Mouse (Mus musculus): Measurements from ENCODE around the gene Ckmt1.
"Not testable (repeated sequence)": the region's sequence is repeated elsewhere in the genome, so short reads cannot be mapped to it uniquely, and the experiment has no call there.

Gene Ckmt1

DNA sequence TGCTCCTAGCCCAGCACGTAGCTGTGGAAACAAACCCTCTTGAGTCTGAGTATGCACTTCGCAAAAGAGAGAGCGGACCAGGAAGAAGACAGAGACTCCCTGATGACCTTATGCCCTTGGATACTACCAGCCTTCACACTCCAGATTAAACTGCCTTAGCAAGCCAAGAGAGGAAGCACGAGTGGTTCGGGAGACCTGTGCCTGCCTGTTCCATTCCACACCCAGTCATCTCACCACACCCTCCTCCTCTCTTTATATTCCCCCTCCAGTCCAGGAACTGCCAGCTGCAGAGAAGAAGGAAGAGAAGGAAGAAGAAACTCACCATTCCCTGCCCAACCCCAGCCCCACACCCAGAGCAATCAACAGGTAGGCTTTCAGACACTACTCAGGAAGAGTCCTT is at the start of gene Ckmt1:
TSS of gene Ckmt1 (plus strand) at position 221 of the 400 bp plus-strand sequence.
- DNase-seq (ENCODE audit: low spot score), result no peak

DNA sequence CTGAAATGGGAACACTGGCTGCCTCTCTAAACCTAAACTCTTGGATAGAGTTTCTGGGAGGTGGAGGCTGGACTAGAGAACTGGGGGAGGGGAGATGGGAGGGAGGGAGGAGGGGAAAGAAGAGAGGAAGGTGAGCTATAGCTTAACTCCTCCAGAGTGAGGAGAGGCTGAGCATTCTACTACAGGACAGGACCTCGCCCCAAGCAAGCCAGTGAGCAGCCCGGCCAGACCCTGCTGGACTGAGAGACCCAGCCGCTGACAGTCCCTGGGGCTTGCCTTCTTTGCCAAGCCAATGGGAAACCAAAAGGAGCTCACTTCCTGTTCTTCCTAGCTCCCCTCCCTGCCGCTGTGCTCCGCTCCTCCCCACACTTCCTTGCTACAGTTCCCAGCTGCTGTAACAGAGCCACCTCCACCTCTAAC is 48.5 kb upstream of the Ckmt1 start:
- DNase-seq (ENCODE audit: low spot score), result no peak

DNA sequence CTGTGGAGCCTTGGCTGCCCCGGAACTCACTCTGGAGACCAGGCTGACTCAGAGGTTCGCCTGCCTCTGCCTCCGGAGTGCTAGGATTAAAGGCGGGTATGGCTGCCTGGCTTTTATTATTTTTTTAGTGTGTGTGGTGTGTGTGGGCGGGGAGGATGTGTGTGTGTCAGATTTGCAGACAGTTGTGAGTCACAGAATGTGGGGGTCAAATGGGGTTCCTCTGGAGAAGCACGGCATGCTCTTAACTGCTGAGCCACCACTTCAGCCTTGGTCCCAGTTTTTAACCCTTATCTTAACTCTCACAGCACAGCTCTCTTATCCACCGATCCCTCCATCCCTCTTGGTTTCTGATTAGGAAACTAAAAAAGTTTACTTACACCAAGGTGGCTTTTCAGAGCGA is 41.2 kb upstream of the Ckmt1 start:
- no peak for DNase-seq (ENCODE audit: low spot score)

- no peak for DNase-seq (ENCODE audit: low spot score)
These were observed 34.5 kb upstream of the Ckmt1 start for GRCm38 (mm10) chr2:121323041-121323440.

DNA sequence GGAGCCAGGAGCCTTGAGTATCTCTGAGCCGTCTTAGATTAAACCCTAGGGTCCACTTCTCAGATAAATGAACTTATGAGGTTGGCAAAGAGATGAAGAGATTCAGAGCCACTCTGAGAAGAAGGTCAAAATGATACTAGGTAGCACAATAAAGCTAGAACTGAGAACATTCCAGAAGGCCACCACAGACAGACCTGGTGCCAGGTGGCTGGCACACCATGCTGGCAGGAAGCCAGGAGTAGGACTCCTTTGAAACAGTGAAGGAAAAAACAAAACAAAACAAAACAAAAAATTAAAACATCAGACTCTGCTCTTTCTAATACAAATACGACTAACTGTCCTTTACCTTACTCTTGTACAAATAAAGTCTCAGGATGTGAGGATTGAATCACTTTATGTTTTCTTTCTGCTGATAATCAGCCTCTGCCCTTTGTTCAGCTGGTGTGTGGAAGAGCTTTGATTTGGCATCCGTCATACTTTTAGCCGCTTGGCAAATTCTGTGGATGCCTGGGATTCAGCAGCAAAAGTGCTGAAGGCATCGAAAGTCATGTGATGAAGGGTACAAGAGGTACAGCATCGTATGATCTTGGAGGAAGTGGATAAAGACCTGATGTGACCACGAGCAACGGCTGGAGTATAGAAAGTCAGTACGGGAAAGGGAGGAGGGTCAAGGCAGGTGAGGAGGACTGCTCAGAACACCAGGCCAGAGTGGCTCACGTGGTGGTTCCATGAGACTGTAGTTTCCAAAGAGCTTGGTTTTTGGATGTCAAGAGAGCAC is 33.6 kb upstream of the Ckmt1 start:
- no peak for DNase-seq (ENCODE audit: low spot score)

GRCm38 (mm10) chr2:121329492-121329891 is 28.0 kb upstream of the Ckmt1 start:
- DNase-seq (ENCODE audit: low spot score), result no peak

DNA sequence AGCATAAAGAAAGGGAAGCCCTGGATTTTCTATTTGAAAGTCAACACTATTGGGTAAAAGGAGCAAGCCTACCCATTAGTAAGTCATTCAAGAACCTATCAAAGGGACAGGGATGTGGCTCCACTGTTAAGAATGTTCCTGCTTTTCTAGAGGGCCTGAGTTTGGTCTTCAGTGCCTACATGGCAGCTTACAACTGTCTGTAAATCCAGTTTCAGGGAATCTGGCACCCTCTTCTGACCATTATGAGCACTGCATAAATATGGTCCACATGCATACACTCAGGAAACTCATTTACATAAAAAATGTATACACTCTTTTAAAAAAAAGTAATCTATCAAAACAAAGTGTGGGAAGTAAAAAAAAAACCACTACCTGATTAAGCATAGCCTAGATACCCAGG is 18.5 kb upstream of the Ckmt1 start:
- no peak for DNase-seq (ENCODE audit: low spot score)

- no peak for DNase-seq (ENCODE audit: low spot score)
These were observed 4.4 kb upstream of the Ckmt1 start for GRCm38 (mm10) chr2:121353156-121353555.

DNA sequence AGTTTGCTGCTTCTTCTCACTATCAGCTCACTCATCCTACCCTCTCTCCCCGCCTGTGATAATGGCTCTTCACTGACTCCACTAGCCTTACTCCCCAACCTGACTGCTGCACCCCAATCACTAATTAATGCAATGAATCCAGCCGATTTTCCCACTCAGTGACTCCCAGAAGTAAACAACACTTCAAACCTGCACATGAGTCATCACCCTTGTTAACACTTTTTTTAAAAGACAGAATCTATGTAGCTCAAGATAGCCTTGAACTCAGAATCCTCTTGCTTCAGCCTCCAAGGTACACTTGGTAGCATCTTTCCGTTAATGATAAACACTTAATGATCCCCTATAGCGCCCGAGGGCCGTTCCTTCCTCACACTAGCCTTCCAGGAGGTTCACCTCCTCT is 3.1 kb upstream of the Ckmt1 start:
- DNase-seq (ENCODE audit: low spot score), result no peak

GRCm38 (mm10) chr2:121354820-121355592 is 2.5 kb upstream of the Ckmt1 start, which contains the start of gene Ppip5k1:
Gene Ppip5k1 (minus strand): TSS chr2:121355396.
- DNase-seq (ENCODE audit: low spot score), result peak; percentile 89

- DNase-seq (ENCODE audit: low spot score), result no peak
These were observed 447 bp downstream of the Ckmt1 start for GRCm38 (mm10) chr2:121357961-121358360.

DNA sequence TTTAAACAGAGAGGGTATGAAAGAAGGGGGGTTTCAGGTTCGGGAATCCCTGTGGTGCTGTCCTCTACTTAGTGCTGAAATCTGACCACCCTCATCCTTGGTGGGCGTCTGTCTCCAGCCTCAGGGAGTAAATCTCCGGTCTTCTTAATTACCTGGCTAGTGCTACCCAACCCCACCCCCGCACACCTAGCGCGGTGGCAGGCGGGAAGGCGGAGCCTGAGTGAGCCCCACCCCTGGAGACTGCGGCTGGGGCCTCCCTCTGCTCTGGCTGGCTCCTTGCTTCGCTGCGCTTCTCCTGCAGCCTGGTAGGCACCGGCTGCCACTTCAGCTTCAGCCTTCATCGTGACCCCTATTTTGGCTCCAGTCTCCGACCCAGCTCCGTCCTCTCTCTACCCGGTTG is 867 bp downstream of the Ckmt1 start:
- DNase-seq (ENCODE audit: low spot score), result peak; percentile 63

- DNase-seq (ENCODE audit: low spot score), result no peak
These were observed 1.9 kb downstream of the Ckmt1 start for GRCm38 (mm10) chr2:121359461-121359860.

DNA sequence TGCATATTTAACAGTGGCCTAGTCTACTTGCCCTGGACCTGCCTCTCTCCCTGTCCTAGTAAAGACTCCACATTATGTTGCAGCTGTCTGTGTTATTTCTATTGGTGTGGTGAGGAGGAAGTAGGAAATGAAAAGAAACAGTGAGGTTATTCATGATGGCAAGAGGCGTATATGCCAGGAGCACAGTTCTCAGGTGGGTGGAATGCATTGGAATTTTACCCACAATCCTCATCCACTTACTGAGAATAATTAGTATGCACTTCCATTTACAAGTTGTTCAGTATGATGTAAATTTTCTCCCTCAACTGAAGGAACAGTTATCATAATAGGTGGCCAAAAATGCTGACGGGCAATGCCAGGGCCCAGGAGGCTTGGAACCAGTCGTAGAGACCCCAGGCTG is 6.1 kb downstream of the Ckmt1 start:
- no peak for DNase-seq (ENCODE audit: low spot score)

DNA sequence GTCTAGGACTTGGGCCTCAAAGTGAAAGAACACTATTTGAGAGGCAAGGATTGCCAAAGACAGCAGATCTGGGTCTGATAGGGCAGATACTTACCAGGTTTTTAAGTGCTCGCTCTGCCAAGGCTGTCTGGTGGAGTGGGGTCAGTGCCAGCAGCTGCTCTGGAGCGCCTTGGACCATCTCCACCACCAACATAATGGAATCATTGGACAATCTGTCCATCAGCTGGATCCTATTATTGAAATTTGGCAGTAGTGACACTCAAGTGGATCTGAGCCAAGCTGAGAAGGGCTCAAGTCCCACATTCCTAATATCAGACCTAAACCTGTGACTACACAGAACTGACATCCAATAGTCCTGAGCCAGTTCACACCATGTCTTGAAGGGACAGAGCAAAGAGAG is 11.3 kb downstream of the Ckmt1 start:
- DNase-seq (ENCODE audit: low spot score), result no peak

DNA sequence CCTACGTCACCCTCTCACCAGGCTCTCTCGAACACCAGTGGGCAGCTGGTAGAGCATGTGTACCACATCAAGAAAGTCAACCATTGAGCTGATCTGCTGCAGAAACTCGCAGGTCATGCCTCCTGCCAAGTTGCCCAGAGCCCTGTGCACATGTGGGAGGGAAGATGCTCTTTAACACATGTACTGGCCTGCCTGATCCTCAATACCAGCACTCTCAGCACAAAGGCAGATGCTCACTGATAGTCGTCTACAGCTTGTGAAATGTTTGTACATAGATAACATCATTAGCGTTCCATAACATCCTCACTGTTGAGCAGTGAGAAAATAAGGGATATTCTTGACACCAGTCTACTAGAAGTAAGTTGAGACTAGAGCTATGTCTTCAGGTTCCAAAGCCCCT is 13.4 kb downstream of the Ckmt1 start:
- DNase-seq (ENCODE audit: low spot score), result no peak

DNA sequence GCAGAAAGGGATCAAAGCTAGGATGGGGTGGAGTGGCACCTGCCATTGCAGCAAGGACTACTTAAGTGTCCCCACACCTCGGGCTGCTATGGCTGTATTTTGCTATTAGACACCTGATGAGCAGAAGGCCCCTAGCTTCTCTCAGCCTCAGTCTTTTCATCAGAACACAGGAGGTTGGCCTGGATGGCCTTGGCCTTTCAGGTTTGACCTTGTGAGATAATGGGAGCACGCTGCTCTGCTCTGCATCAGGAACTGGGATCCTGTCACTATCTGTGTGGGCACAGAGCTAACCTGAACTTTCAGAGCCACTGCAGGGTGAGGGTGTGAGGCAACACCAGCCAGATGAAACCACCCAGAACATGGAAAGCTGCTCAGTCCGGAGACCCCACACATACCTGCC is 14.8 kb downstream of the Ckmt1 start:
- DNase-seq (ENCODE audit: low spot score), result no peak

GRCm38 (mm10) chr2:121374766-121375165 is 17.3 kb downstream of the Ckmt1 start:
- DNase-seq (ENCODE audit: low spot score), result no peak

DNA sequence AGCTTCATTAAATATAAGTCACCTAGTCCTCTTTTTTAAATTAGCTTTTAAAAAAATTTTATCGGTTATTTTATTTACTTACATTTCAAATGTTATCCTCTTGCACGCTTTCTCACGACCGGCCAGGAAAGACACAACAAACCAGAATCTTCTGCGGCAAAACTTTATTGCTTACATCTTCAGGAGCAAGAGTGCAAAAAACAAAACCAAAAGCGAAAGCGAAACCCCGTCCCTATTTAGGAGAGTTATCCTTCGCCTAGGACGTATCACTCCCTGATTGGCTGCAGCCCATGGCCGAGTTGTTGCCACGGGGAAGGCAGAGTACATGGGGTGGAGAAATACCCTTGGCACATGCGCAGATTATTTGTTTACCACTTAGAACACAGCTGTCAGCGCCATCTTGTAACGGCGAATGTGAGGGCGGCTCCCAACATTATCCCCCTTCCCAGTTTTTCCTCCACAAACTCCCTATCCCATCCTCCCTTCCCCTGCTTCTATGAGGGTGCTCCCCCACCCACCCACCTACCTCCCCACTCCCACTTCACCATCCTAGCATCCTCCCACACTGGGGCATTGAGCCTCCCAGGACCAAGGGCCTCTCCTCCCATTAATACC is 29.6 kb downstream of the Ckmt1 start, which contains the start of gene Strc:
TSS of gene Strc (minus strand) at position 208 of the 615 bp plus-strand sequence.
- DNase-seq (ENCODE audit: low spot score), result not testable (repeated sequence)

DNA sequence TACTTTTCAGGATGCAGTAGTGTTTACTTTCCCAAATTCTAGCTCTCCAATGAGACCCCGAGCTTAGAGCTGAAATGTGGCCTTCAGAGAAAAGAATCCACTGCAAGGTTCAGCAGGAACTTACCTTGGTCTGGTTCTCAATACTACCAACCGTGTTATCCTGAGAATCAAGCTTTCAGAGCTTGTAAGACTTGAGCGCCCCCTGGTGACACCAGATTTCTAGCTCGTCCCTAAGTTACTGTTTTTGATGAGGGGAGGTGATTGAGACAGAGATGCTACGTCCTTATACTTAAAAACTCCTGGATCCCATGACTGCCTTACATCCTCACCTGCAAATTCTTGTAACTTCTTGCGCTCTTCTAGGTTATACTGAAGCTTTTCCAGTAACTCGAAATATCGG is 39.1 kb downstream of the Ckmt1 start:
- DNase-seq (ENCODE audit: low spot score), result peak; percentile 81

GRCm38 (mm10) chr2:121403296-121403695 is 45.8 kb downstream of the Ckmt1 start:
- DNase-seq (ENCODE audit: low spot score), result no peak

DNA sequence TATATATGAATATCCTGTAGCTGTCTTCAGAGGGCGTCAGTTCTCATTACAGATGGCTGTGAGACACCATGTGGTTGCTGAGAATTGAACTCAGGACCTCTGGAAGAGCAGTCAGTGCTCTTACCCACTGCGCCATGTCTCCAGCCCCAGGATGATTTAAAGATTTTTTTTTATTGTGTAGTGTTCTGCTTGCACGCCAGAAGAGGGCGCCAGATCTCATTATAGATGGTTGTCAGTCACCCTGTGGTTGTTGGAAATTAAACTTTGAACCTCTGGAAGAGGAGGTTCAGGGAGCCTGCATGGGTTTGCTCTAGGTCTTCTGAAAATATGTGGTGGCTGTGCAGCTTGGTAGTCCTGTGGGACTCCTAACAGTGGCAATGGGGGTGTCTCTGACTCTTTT is 50.6 kb downstream of the Ckmt1 start:
- peak; percentile 20 for DNase-seq (ENCODE audit: low spot score)
